Mouse (Mus musculus) liver, embryonic 15.5 days (tissue): ENCODE measurements around the gene Dbi. TPM values are rescaled to one million over a fixed set of nuclear protein-coding genes. Genes with fewer than 3 reads are reported as not detected.

Source experiments
- ATAC-seq: fragments of 200-750 bp; cut with Nextera tagmentation; 2 replicates; pipeline ENCODE4 v1.8.0; 2017; ENCODE audit warnings: moderate number of reproducible peaks, mild to moderate bottlenecking, moderate library complexity; ENCODE audit not compliant: insufficient read depth
- H3K27ac ChIP-seq: fragments of 300-500 bp; sonication (generic); replicated peaks from 2 replicates; pipeline ENCODE4 v1.5.1; 2015; ENCODE audit warnings: mild to moderate bottlenecking, inconsistent platforms
- H3K27me3 ChIP-seq: fragments of 300-500 bp; sonication (generic); 2 replicates; pipeline ENCODE4 v1.6.1; 2015; ENCODE audit warnings: mild to moderate bottlenecking, inconsistent platforms
- H3K36me3 ChIP-seq: fragments of 300-500 bp; sonication (generic); replicated peaks from 2 replicates; pipeline ENCODE4 v1.6.1; 2015; ENCODE audit warnings: moderate library complexity, mild to moderate bottlenecking, inconsistent platforms
- H3K4me1 ChIP-seq: fragments of 300-500 bp; sonication (generic); replicated peaks from 2 replicates; pipeline ENCODE4 v1.6.1; 2015; ENCODE audit warnings: inconsistent platforms
- H3K4me2 ChIP-seq: fragments of 300-500 bp; sonication (generic); 2 replicates; pipeline ENCODE4 v1.6.1; 2015; ENCODE audit warnings: moderate library complexity, mild to moderate bottlenecking, inconsistent platforms
- H3K4me3 ChIP-seq: fragments of 300-500 bp; sonication (generic); replicated peaks from 2 replicates; pipeline ENCODE4 v1.5.1; 2015; ENCODE audit warnings: mild to moderate bottlenecking, inconsistent platforms
- H3K9ac ChIP-seq: fragments of 300-500 bp; sonication (generic); 2 replicates; pipeline ENCODE4 v1.6.1; 2015; ENCODE audit warnings: moderate library complexity, mild to moderate bottlenecking, inconsistent platforms
- H3K9me3 ChIP-seq: fragments of 300-500 bp; sonication (generic); replicated peaks from 2 replicates; pipeline ENCODE4 v1.6.1; 2016; ENCODE audit warnings: inconsistent platforms
- WGBS: fragments of 180-500 bp; shearing (Covaris S2); methylation state at CpG from one replicate; pipeline ENCODE4 v1.1.7; 2015; ENCODE audit warnings: mixed read lengths; ENCODE audit not compliant: insufficient replicate concordance; 5-methylcytosine and 5-hydroxymethylcytosine counted together
- polyA plus RNA-seq: library from polyadenylated mRNA; unstranded; fragments of >200 nt; fragmentation: Nextera tagmentation; extraction: Ambion mirVana; gene quantifications from 2 replicates; pipeline ENCODE4 v1.2.1, GENCODE M21; 2015

Gene Dbi
- polyA plus RNA-seq, 1 experiment from 2014 or later, result 898 TPM

- WGBS, result 69% methylated on average over 5 of the region's 5 CpGs
- Histone ChIP-seq H3K4me1 (no peaks in the 10 kb centered on the region), H3K9ac (no peak overlapping the region), H3K36me3 (no peaks in the 10 kb centered on the region), H3K27me3 (no peaks in the 10 kb centered on the region), H3K27ac (no peak overlapping the region), H3K9me3 (no peaks in the 10 kb centered on the region), H3K4me3 (no peak overlapping the region), H3K4me2 (no peak overlapping the region)
- no peak for ATAC-seq
Observed at GRCm38 (mm10) chr1:120142551-120142950, 21.7 kb upstream of the Dbi start.

DNA sequence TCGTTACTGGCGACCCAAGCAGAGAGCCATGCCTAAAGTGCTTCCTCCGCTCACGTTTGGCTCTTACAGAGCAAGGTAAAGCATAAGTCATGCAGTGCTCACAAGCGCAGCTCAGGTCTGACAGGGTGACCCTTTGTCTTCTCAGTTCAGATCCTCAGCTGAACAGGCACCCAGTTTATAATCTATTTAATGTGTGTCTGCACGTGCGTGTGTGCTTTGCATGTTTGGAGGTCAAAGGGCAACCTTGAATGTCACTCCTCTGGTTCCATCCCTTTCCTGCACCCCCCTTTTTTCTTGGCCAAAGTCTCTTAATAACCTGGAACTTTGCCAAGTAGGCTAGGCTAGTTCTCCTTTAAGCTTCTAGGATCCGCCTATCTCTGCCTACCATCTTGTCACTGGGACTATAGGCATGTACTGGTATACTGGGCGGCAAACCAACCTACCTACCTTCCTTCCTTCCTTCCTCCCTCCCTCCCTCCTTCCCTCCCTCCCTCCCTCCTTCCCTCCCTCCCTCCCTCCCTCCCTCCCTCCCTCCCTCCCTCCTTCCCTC, 19.3 kb upstream of the Dbi start:
- ATAC-seq, result no peak
- 72% methylated on average over 9 of the region's 9 CpGs for WGBS
- H3K4me1 ChIP-seq, result no peaks in the 10 kb centered on the region
- H3K4me3 ChIP-seq, result no peak overlapping the region
- no peaks in the 10 kb centered on the region for H3K36me3 ChIP-seq
- no peak overlapping the region for H3K27ac ChIP-seq
- H3K4me2 ChIP-seq, result no peak overlapping the region
- no peaks in the 10 kb centered on the region for H3K9me3 ChIP-seq
- H3K9ac ChIP-seq, result no peak overlapping the region
- no peaks in the 10 kb centered on the region for H3K27me3 ChIP-seq

GRCm38 (mm10) chr1:120138923-120139540, 18.2 kb upstream of the Dbi start:
- 39% methylated on average over 7 of the region's 7 CpGs for WGBS
- H3K36me3 ChIP-seq, result no peaks in the 10 kb centered on the region
- ATAC-seq, result no peak

GRCm38 (mm10) chr1:120135934-120136786, 15.3 kb upstream of the Dbi start:
- ATAC-seq, result no peak
- Histone ChIP-seq H3K4me2 (no peak overlapping the region), H3K4me1 (no peaks in the 10 kb centered on the region), H3K27ac (no peak overlapping the region), H3K36me3 (no peaks in the 10 kb centered on the region), H3K27me3 (no peaks in the 10 kb centered on the region), H3K9me3 (no peaks in the 10 kb centered on the region), H3K4me3 (no peak overlapping the region), H3K9ac (no peak overlapping the region)
- 72% methylated on average over 7 of the region's 7 CpGs for WGBS

More at GRCm38 (mm10) chr1:120138923-120139540, 18.2 kb upstream of the Dbi start:
- H3K27ac ChIP-seq, result no peak overlapping the region
- H3K9me3 ChIP-seq, result no peaks in the 10 kb centered on the region
- no peak overlapping the region for H3K4me2 ChIP-seq
- H3K4me1 ChIP-seq, result no peaks in the 10 kb centered on the region
- no peaks in the 10 kb centered on the region for H3K27me3 ChIP-seq
- no peak overlapping the region for H3K9ac ChIP-seq
- no peak overlapping the region for H3K4me3 ChIP-seq

DNA sequence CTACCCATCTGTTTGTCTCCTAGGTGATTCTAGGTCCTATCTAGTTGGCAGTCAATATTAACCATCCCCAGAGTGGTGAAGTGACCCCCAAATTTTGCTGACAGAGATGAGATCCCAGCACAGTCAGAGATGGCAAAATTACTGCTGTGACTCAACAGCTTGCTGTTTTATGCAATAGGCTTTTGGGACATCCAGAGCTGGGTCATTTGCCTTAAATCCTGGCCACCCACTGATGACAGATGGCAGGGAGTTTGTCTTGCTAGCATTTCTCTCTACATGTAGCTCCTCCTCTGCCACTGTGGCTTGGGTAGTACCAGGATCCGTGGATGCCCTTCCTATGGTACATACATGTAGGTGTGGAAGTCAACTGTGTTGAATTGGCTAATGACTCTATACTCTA, 11.5 kb upstream of the Dbi start:
- no peaks in the 10 kb centered on the region for H3K4me1 ChIP-seq
- H3K4me2 ChIP-seq, result no peak overlapping the region
- H3K9me3 ChIP-seq, result no peaks in the 10 kb centered on the region
- no peaks in the 10 kb centered on the region for H3K27me3 ChIP-seq
- H3K4me3 ChIP-seq, result no peak overlapping the region
- no peak overlapping the region for H3K27ac ChIP-seq
- H3K36me3 ChIP-seq, result no peaks in the 10 kb centered on the region
- 69% methylated on average over 1 of the region's 1 CpGs for WGBS
- no peak overlapping the region for H3K9ac ChIP-seq
- no peak for ATAC-seq

DNA sequence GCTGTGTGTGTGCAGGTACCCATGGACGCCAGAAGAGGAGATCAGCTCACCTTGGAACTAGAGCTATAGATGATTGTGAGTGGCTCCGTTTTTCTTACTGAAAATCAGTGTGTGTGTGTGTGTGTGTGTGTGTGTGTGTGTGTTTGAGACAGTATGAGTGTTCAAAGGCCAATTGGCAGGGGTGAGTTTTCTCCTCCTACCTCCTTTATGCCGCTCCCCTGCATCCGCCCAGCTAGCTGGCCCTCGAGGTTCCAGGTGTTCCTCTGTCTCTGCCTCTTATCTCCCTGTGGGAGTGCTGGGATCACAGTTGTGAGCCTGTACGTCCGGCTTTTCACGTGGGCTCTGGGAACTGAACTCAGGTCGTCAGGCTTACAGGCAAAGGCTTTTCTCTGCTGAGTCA, 5.4 kb upstream of the Dbi start:
- no peak overlapping the region for H3K4me2 ChIP-seq
- H3K4me1 ChIP-seq, result peaks cover 23% of the 10 kb centered on the region
- no peak overlapping the region for H3K27ac ChIP-seq
- no peaks in the 10 kb centered on the region for H3K36me3 ChIP-seq
- ATAC-seq, result no peak
- no peaks in the 10 kb centered on the region for H3K9me3 ChIP-seq
- no peak overlapping the region for H3K9ac ChIP-seq
- H3K27me3 ChIP-seq, result no peaks in the 10 kb centered on the region
- 68% methylated on average over 9 of the region's 9 CpGs for WGBS
- H3K4me3 ChIP-seq, result no peak overlapping the region

DNA sequence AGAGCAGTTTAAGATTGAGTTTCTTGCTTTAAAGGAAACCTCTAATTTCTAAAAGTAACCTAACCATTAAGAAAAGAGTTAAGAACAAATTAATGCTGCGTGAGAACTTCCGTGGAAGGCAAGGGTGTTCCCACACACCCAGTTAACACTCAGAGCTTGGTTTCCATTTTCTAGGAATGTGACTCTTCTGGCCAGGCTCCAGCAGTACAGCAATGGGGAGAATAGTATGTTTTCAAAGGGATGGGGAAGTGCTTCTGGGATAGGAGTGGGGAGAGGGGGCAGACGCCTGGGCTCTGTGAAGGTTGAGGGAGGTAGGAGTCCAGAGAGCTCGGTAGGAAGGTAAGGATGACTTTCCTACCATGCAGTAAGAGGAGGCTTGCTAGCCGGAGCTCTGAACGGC, 4.6 kb upstream of the Dbi start:
- Histone ChIP-seq H3K4me1 (peaks cover 26% of the 10 kb centered on the region), H3K27me3 (no peaks in the 10 kb centered on the region), H3K4me2 (no peak overlapping the region), H3K36me3 (no peaks in the 10 kb centered on the region), H3K9me3 (no peaks in the 10 kb centered on the region), H3K27ac (no peak overlapping the region), H3K4me3 (no peak overlapping the region), H3K9ac (no peak overlapping the region)
- no peak for ATAC-seq
- WGBS, result 64% methylated on average over 6 of the region's 6 CpGs

DNA sequence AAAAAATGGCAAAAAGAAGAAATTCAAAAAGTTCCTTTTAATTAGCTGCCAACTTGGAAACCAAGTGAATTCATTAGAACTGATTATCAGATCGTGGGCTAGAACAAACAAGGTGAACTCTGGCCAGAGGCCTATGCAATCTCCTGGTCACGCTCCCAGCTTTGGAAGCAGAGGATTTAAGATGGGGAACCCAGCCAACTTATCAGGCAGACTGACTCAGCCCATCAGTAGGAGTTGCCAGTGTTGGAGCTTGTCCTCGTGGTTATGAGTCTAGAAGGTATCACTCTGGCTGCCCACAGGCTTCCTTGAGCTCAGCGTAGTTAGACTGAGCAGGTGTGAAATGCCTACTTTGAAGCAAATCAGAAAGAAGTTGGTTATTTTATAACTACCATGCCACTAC, 4.0 kb upstream of the Dbi start:
- no peaks in the 10 kb centered on the region for H3K27me3 ChIP-seq
- no peak overlapping the region for H3K9ac ChIP-seq
- no peaks in the 10 kb centered on the region for H3K36me3 ChIP-seq
- H3K4me2 ChIP-seq, result no peak overlapping the region
- no peak for ATAC-seq
- no peak overlapping the region for H3K27ac ChIP-seq
- no peak overlapping the region for H3K4me3 ChIP-seq
- H3K9me3 ChIP-seq, result no peaks in the 10 kb centered on the region
- WGBS, result 48% methylated on average over 4 of the region's 4 CpGs
- H3K4me1 ChIP-seq, result peaks cover 33% of the 10 kb centered on the region

DNA sequence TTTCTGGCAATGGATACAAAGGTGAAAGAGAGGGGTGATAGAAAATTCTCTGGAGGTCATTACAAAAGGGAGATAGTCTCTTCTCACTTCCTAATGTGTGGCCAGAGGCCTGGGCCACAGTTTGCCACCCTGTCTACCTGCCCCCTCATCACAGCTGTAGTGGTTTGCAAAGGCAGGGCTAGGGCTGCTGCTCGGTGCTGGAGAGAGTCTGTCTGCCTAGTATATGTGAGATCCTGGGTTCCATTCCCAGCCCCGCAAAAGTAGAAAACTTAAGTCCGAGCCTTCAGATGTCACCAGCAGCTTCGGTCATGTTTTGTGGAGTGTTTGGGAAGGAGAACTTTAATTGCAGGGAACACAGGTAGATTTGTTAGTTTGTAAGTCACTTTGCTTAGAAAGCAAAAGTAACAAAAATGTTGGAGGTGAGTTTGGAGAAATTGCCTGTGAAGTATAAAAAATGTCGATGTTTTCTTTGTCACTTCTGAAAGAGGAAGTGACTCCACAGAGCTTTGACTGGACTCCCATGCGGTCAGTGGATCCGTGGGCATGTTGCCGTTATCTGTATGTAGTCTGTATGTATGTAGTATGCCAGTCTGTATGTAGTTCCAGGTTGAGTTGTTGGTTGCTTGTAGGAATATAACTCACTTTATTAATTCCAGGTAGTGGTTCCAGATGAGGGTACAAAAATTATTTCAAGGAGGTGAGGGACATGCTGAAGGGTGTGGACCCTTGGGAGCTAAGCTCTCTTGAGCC, 1.9 kb upstream of the Dbi start:
- Histone ChIP-seq H3K4me1 (peaks cover 47% of the 10 kb centered on the region), H3K4me3 (peak overlapping the region; percentile 72; the same call in 1 of the 2 replicates), H3K27me3 (no peaks in the 10 kb centered on the region), H3K9ac (no peak overlapping the region), H3K36me3 (peaks cover 11% of the 10 kb centered on the region; the same call in 1 of the 2 replicates), H3K27ac (no peak overlapping the region), H3K9me3 (no peaks in the 10 kb centered on the region), H3K4me2 (peak overlapping the region; percentile 96; the same call in 1 of the 2 replicates)
- WGBS, result 71% methylated on average over 8 of the region's 8 CpGs
- no peak for ATAC-seq

DNA sequence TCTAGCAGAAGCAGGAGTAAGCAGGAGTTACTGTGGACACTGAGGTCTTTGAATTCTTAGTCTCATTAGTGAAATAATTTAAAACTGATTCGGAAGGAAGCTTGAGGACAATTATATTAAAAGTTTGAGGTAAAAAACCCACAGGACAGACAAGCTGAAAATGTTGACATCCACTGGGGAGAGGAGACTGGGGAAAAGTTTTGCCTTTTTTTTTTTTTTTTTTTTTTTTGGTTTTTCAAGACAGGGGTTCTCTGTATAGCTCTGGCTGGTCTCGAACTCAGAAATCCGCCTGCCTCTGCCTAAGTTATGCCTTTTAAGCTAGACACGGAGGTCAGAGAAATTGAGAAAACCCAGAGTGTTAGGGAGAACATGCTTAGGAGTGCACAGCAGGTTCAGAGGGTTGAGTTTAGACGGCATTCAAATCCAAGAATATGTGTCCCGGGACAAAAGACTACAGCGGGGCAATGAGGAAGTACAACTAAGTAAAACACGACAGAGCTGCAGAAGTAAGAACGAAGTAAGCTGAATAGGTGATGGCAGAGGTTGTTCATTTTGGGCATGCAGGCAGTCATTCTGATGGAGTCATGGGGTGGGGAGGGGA, 1.2 kb upstream of the Dbi start:
- H3K4me3 ChIP-seq, result peak overlapping the region; percentile 72
- peak overlapping the region; percentile 83 for H3K27ac ChIP-seq
- WGBS, result 58% methylated on average over 9 of the region's 9 CpGs
- no peaks in the 10 kb centered on the region for H3K27me3 ChIP-seq
- ATAC-seq, result no peak
- peak overlapping the region; percentile 96 for H3K4me2 ChIP-seq
- peak overlapping the region; percentile 66 for H3K9ac ChIP-seq
- H3K9me3 ChIP-seq, result no peaks in the 10 kb centered on the region
- peaks cover 47% of the 10 kb centered on the region for H3K4me1 ChIP-seq
- peaks cover 13% of the 10 kb centered on the region for H3K36me3 ChIP-seq
